Mouse (Mus musculus) kidney, postnatal 0 days (tissue): ENCODE data around the gene C1qtnf5. TPM values are rescaled to one million over a fixed set of nuclear protein-coding genes. Genes with fewer than 3 reads are reported as not detected.

Experiments used
- ATAC-seq: fragments of 200-750 bp; cut with Nextera tagmentation; replicated peaks from 2 replicates; pipeline ENCODE4 v1.8.0; 2017; ENCODE audit warnings: low read depth, moderate number of reproducible peaks, moderate TSS enrichment, moderate library complexity; ENCODE audit not compliant: low FRiP score
- DNase-seq: peaks from one replicate; pipeline ENCODE4 v3.0.0-alpha.2; 2016; ENCODE audit warnings: low spot score
- H3K27ac ChIP-seq: fragments of 300-500 bp; sonication (generic); 2 replicates; pipeline ENCODE4 v1.5.1; 2014; ENCODE audit warnings: mild to moderate bottlenecking
- H3K27me3 ChIP-seq: fragments of 300-500 bp; sonication (generic); 2 replicates; pipeline ENCODE4 v1.6.1; 2014; ENCODE audit warnings: low read length, mixed read lengths; ENCODE audit not compliant: insufficient read depth
- H3K36me3 ChIP-seq: fragments of 300-500 bp; sonication (generic); 2 replicates; pipeline ENCODE4 v1.6.1; 2014; ENCODE audit warnings: low read length, mixed read lengths; ENCODE audit not compliant: insufficient read depth
- H3K4me1 ChIP-seq: fragments of 300-500 bp; sonication (generic); replicated peaks from 2 replicates; pipeline ENCODE4 v1.6.1; 2014; ENCODE audit warnings: antibody characterized with exemption, low read length, mixed read lengths; ENCODE audit not compliant: insufficient read depth
- H3K4me2 ChIP-seq: fragments of 300-500 bp; sonication (generic); 2 replicates; pipeline ENCODE4 v1.6.1; 2014; ENCODE audit warnings: mild to moderate bottlenecking, low read length, moderate library complexity, mixed read lengths
- H3K4me3 ChIP-seq: fragments of 300-500 bp; sonication (generic); replicated peaks from 2 replicates; pipeline ENCODE4 v1.5.1; 2014; ENCODE audit warnings: low read depth, low read length
- H3K9ac ChIP-seq: fragments of 300-500 bp; sonication (generic); 2 replicates; pipeline ENCODE4 v1.6.1; 2014; ENCODE audit warnings: low read depth, low read length
- H3K9me3 ChIP-seq: fragments of 300-500 bp; sonication (generic); replicated peaks from 2 replicates; pipeline ENCODE4 v1.6.1; 2016; ENCODE audit warnings: low read length, inconsistent platforms, mixed read lengths
- CTCF ChIP-seq: IDR thresholded peaks from 2 replicates; pipeline ENCODE4 v1.5.1; 2016; ENCODE audit warnings: antibody characterized with exemption, low read depth, mild to moderate bottlenecking, moderate library complexity
- WGBS: fragments of 180-500 bp; shearing (Covaris S2); extraction: QIAGEN DNeasy Blood & Tissue Kit; methylation state at CpG from one replicate; pipeline ENCODE4 v1.1.7; 2014; 5-methylcytosine and 5-hydroxymethylcytosine counted together
- polyA plus RNA-seq: library from polyadenylated mRNA; unstranded; fragments of >200 nt; fragmentation: Nextera tagmentation; extraction: Ambion mirVana; gene quantifications from 2 replicates; pipeline ENCODE4 v1.2.1, GENCODE M21; 2015

Gene C1qtnf5
- polyA plus RNA-seq, 1 experiment from 2014 or later, result 12.3 TPM

DNA sequence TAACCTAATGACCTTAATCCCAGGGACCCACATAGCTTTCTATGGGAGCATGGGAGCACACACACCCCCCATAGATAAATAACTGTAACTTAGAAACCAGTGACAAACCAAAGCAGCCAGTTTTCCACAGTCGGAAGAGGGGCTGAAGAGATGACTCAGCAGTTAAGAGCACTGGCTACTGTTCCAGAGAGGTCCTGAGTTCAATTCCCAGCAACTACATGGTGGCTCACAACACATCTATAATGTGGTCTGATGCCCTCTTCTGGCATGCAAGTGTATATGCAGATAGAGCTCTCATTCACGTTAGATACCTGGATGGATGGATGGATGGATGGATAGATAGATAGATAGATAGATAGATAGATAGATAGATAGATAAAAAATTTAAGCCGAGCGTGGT lies 9.1 kb downstream of the C1qtnf5 start:
- ATAC-seq, result no peak
- Histone ChIP-seq H3K4me3 (no peak overlapping the region), H3K9me3 (no peaks in the 10 kb centered on the region), H3K36me3 (no peaks in the 10 kb centered on the region), H3K9ac (no peak overlapping the region), H3K4me1 (no peaks in the 10 kb centered on the region), H3K27ac (no peak overlapping the region), H3K4me2 (no peak overlapping the region), H3K27me3 (no peaks in the 10 kb centered on the region)
- peak; percentile 43 for TF ChIP-seq CTCF
- whole genome bisulfite sequencing, result 88% methylated on average over 4 of the region's 4 CpGs
- no peak for DNase-seq

DNA sequence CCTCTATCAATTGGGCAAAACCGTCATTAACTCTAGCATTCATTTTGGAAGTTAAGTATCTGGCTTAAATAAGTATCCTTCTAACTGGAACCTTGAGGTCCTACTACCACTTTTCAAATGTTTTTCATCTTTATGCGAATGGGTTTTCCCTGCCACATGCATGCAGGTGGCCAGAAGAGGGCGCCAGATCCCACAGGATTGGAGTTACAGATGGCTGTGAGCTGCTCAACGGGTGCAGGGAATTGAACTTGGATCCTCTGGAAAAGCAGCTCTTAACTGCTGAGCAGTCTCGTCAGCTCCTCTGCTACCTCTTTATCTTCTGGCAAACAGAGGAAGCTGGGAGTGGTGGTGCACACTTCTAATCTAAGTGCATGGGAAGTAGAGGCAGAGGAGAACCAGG lies 12.0 kb downstream of the C1qtnf5 start:
- Histone ChIP-seq H3K9me3 (no peaks in the 10 kb centered on the region), H3K4me2 (no peak overlapping the region), H3K36me3 (no peaks in the 10 kb centered on the region), H3K4me3 (no peak overlapping the region), H3K27ac (no peak overlapping the region), H3K9ac (no peak overlapping the region), H3K27me3 (no peaks in the 10 kb centered on the region), H3K4me1 (no peaks in the 10 kb centered on the region)
- DNase-seq (no peak), ATAC-seq (no peak)
- peak; percentile 71 for TF ChIP-seq CTCF
- WGBS, result 63% methylated on average over 5 of the region's 5 CpGs

DNA sequence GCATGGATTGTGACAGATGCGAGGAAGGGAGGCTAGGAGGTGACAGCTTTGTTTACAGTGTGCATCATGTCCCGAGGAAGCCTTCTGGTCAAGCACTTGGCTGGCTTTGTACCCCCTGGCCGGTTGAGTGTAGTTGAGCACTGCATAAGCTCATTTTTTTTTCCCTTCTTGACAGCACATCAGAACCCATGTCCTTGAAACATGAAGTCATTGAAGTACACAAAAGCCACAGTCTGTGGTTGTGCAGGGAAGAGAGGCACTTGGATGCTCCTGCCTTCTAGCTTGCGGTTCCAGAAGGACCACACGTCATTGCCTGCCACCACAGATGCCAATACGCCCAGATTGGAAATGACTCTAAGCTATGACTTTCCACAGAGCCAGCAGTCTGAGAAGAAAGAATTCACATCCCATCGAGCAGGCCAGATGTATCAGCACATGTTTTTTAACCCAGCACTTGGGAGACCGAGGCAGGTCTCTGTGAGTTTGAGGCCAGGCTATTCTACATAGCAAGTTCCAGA lies 13.0 kb downstream of the C1qtnf5 start:
- H3K27ac ChIP-seq, result no peak overlapping the region
- WGBS, result 74% methylated on average over 8 of the region's 8 CpGs
- peaks cover 4% of the 10 kb centered on the region; the same call in 1 of the 2 replicates for H3K4me1 ChIP-seq
- no peak overlapping the region for H3K9ac ChIP-seq
- no peaks in the 10 kb centered on the region for H3K36me3 ChIP-seq
- no peak overlapping the region for H3K4me2 ChIP-seq
- H3K4me3 ChIP-seq, result no peak overlapping the region
- no peak for ATAC-seq
- H3K9me3 ChIP-seq, result no peaks in the 10 kb centered on the region
- DNase-seq, result no peak
- no peaks in the 10 kb centered on the region for H3K27me3 ChIP-seq
- TF ChIP-seq CTCF, result no peak

DNA sequence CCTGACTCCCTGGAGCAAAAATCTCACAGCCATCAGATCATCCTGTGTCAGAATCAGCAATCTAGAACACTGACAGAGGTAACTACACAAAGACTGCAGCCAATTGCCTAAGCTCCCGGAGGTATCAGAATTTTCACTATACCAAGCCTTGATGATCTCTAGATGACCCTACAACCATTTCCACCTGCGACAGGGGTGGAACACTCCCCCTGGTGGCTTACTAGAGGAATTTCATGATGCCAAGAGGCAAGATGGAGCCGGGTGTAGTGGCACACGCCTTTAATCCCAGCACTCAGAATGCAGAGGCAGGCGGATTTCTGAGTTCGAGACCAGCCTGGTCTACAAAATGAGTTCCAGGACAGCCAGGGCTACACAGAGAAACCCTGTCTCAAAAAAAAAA lies 17.3 kb downstream of the C1qtnf5 start:
- ATAC-seq (no peak), DNase-seq (no peak)
- 76% methylated on average over 6 of the region's 6 CpGs for WGBS
- no peak overlapping the region for H3K4me2 ChIP-seq
- H3K4me3 ChIP-seq, result no peak overlapping the region
- H3K27me3 ChIP-seq, result no peaks in the 10 kb centered on the region
- H3K9ac ChIP-seq, result no peak overlapping the region
- H3K36me3 ChIP-seq, result no peaks in the 10 kb centered on the region
- no peak overlapping the region for H3K27ac ChIP-seq
- H3K9me3 ChIP-seq, result no peaks in the 10 kb centered on the region
- peak; percentile 72 for TF ChIP-seq CTCF
- H3K4me1 ChIP-seq, result peaks cover 21% of the 10 kb centered on the region; the same call in 1 of the 2 replicates

DNA sequence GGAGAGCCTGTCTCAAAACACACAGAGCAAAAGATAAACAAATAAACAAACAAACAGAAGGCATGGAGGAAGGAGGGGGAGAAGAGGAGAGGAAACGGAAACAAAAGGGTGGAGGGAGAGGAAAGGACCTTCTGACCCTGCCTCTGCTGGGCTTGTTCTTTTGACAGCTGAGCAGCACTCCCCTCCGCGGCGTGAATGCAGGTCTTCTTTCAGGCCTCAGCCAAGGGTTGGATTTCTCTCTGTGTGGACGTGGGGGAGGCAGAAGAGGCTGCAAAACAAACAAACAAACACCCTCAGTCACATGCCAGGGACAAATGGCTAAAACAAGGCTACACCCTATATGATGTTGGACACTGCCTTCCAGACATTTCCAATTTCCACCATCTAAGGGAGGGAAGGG lies 18.0 kb downstream of the C1qtnf5 start:
- Histone ChIP-seq H3K4me1 (peaks cover 27% of the 10 kb centered on the region; the same call in 1 of the 2 replicates), H3K4me3 (no peak overlapping the region), H3K9ac (no peak overlapping the region), H3K9me3 (no peaks in the 10 kb centered on the region), H3K27ac (peak overlapping the region; percentile 65), H3K36me3 (no peaks in the 10 kb centered on the region), H3K4me2 (no peak overlapping the region), H3K27me3 (no peaks in the 10 kb centered on the region)
- DNase-seq, result no peak
- ATAC-seq, result no peak
- 12% methylated on average over 5 of the region's 5 CpGs for WGBS
- TF ChIP-seq CTCF, result no peak

DNA sequence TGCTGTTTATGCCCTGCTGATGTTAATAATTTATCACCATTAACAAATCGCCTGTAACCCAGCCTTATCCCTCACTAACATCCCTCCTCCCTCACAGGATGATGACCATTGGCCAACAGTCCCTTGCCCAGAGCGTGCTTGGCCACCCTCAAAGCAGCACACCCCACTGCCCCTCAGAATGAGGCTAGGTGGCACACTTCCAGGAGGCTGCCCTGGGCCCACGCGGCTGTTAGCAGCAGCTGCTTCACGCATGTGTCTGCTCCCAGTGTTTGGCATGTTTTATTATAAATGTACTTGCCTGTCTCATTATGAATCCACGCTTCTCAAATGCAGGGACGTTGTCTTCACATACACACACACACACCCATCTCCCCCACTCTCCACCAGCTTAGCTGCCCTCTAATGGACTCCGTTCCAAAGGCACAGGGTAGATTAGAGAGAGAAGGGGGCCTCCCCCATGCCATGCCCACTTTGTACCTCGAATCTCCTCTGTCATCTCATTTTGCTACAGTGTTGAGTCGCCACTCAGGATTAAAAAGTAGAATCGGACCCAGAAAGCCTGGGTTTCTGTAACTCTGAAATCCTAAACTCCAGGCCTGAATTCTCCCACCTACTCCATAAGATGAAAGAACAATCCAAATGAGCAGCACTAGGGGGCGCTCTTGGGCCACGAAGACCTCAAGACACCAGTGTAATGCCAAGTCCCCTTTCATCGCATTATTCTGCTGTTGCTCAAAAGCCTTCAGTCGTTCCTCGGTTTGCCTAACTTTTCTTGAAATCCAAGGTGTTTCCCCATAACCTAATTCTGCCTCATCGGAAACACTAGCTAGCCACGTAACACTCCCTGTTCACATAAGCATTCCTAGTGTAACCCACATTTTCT lies 18.7 kb downstream of the C1qtnf5 start:
- Histone ChIP-seq H3K4me1 (peaks cover 34% of the 10 kb centered on the region), H3K27ac (peak overlapping the region; percentile 65), H3K9me3 (no peaks in the 10 kb centered on the region), H3K27me3 (no peaks in the 10 kb centered on the region), H3K36me3 (no peaks in the 10 kb centered on the region), H3K4me3 (no peak overlapping the region), H3K4me2 (peak overlapping the region; percentile 37; the same call in 1 of the 2 replicates), H3K9ac (no peak overlapping the region)
- peak; percentile 91 for TF ChIP-seq CTCF
- 17% methylated on average over 18 of the region's 18 CpGs for WGBS
- DNase-seq (peak; percentile 96), ATAC-seq (peak; percentile 67)
